Mouse (Mus musculus): Measurements from ENCODE around the gene Pus7. TPM values are rescaled to one million over a fixed set of nuclear protein-coding genes. Genes with fewer than 3 reads are reported as not detected.
A peak's percentile ranks its signal among the peaks of the same experiment; 100 is the strongest.

Pus7 gene
- polyA plus RNA-seq, 1 experiment from 2014 or later, result 34.7 TPM

DNA sequence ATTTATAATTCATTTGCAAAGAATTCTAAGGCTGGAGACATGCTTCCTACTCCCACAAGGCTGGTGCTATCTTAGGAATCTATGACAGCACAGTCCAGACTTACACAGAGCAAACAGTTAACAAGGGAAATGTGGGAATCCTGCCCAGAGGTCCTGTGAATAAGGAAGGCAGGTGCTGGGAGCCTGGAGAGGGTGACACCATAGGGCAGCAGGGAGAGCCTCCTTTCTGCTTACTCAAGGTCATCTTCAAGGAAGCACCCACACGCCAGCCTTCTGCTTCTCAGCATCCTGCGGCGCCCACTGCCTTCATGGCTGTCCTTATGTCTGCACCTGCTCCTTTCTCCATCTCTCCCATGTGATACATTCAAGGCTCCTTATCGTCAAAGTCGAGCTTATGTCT, 19.0 kb downstream of the Pus7 start:
- DNase-seq (ENCODE audit: low spot score) (peak; percentile 31), ATAC-seq (replicated peaks; ENCODE audit: low FRiP score) (no peak)
- Histone ChIP-seq H3K9me3 (ENCODE audit: control insufficient read depth, low read length) (no peaks in the 10 kb centered on the region), H3K4me2 (ENCODE audit: low read depth, low read length, severe bottlenecking) (no peak overlapping the region), H3K27ac (ENCODE audit: low read depth, low read length) (no peak overlapping the region), H3K4me1 (replicated peaks; ENCODE audit: control insufficient read depth, insufficient read depth, low read length) (no peaks in the 10 kb centered on the region), H3K4me3 (ENCODE audit: low read depth, low read length) (no peak overlapping the region), H3K9ac (ENCODE audit: low read length) (no peak overlapping the region), H3K36me3 (ENCODE audit: control insufficient read depth, insufficient read depth, low read length) (no peaks in the 10 kb centered on the region; the same call in 1 of the 2 replicates), H3K27me3 (ENCODE audit: control insufficient read depth, insufficient read depth, low read length) (no peaks in the 10 kb centered on the region)
- WGBS, result 92% methylated on average over 5 of the region's 5 CpGs

GRCm38 (mm10) chr5:23762531-23762930, 21.0 kb downstream of the Pus7 start:
- WGBS, result 94% methylated on average over 6 of the region's 6 CpGs
- ATAC-seq (replicated peaks; ENCODE audit: low FRiP score), result no peak
- no peaks in the 10 kb centered on the region for H3K4me1 ChIP-seq (replicated peaks; ENCODE audit: control insufficient read depth, insufficient read depth, low read length)
- no peak overlapping the region for H3K9ac ChIP-seq (ENCODE audit: low read length)
- no peak overlapping the region for H3K4me3 ChIP-seq (ENCODE audit: low read depth, low read length)
- no peaks in the 10 kb centered on the region for H3K9me3 ChIP-seq (ENCODE audit: control insufficient read depth, low read length)
- no peak overlapping the region for H3K27ac ChIP-seq (ENCODE audit: low read depth, low read length)
- H3K27me3 ChIP-seq (ENCODE audit: control insufficient read depth, insufficient read depth, low read length), result no peaks in the 10 kb centered on the region
- H3K4me2 ChIP-seq (ENCODE audit: low read depth, low read length, severe bottlenecking), result no peak overlapping the region
- no peaks in the 10 kb centered on the region; the same call in 1 of the 2 replicates for H3K36me3 ChIP-seq (ENCODE audit: control insufficient read depth, insufficient read depth, low read length)
- DNase-seq (ENCODE audit: low spot score), result no peak

- Histone ChIP-seq H3K9ac (ENCODE audit: low read length) (no peak overlapping the region), H3K9me3 (ENCODE audit: control insufficient read depth, low read length) (no peaks in the 10 kb centered on the region), H3K27ac (ENCODE audit: low read depth, low read length) (no peak overlapping the region), H3K4me3 (ENCODE audit: low read depth, low read length) (no peak overlapping the region), H3K4me1 (replicated peaks; ENCODE audit: control insufficient read depth, insufficient read depth, low read length) (no peaks in the 10 kb centered on the region), H3K36me3 (ENCODE audit: control insufficient read depth, insufficient read depth, low read length) (peaks cover 3% of the 10 kb centered on the region; the same call in 1 of the 2 replicates), H3K4me2 (ENCODE audit: low read depth, low read length, severe bottlenecking) (no peak overlapping the region), H3K27me3 (ENCODE audit: control insufficient read depth, insufficient read depth, low read length) (no peaks in the 10 kb centered on the region)
- 69% methylated on average over 2 of the region's 2 CpGs for WGBS
- DNase-seq (ENCODE audit: low spot score) (peak; percentile 72), ATAC-seq (replicated peaks; ENCODE audit: low FRiP score) (no peak; the same call in 1 of the 2 replicates)
These were observed 24.9 kb downstream of the Pus7 start for GRCm38 (mm10) chr5:23758633-23759032.

DNA sequence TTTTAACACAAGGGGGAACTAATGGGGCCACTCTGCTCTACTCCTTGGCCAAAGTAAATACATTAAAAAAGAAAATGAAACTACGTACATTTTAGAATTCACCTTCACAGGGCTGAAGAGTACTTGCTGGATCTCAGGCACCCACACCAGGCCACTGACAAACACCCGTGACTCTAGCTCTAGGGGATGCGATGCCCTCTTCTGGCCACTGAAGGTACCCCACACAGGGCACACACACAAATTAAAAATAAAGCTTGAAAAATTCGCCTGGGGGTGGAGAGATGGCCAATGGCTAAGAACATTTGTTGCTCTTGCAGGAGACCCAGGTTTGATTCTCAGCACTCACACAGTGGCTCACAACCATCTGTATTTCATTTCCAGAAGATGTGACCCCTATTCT, 27.1 kb downstream of the Pus7 start:
- WGBS, result 94% methylated on average over 4 of the region's 4 CpGs

DNA sequence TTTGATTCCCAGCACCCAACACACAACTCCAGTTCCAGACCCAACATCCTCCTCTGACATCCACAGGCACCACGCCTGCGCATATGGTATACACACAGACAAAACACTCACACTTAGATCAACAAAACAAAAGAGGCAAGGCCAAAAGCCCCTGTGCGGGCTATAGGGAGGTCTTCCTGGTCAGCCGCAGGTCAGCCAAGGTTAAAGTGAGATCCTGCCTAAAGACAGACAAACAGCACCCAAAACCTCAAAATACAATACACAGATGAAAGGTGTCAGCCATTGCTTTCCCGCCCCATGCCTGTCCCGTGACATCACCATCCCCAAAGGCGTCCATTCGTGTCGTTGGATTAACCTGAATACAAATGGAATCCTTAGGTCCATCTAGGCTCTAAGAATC, 27.9 kb downstream of the Pus7 start:
- Histone ChIP-seq H3K27ac (ENCODE audit: low read depth, low read length) (no peak overlapping the region), H3K9me3 (ENCODE audit: control insufficient read depth, low read length) (no peaks in the 10 kb centered on the region), H3K9ac (ENCODE audit: low read length) (no peak overlapping the region), H3K4me1 (replicated peaks; ENCODE audit: control insufficient read depth, insufficient read depth, low read length) (no peaks in the 10 kb centered on the region), H3K4me2 (ENCODE audit: low read depth, low read length, severe bottlenecking) (no peak overlapping the region), H3K27me3 (ENCODE audit: control insufficient read depth, insufficient read depth, low read length) (no peaks in the 10 kb centered on the region), H3K36me3 (ENCODE audit: control insufficient read depth, insufficient read depth, low read length) (peaks cover 3% of the 10 kb centered on the region; the same call in 1 of the 2 replicates), H3K4me3 (ENCODE audit: low read depth, low read length) (no peak overlapping the region)
- ATAC-seq (replicated peaks; ENCODE audit: low FRiP score) (no peak), DNase-seq (ENCODE audit: low spot score) (peak; percentile 39)
- WGBS, result 97% methylated on average over 9 of the region's 9 CpGs

More for the DNA sequence above, 27.1 kb downstream of the Pus7 start:
- Histone ChIP-seq H3K4me2 (ENCODE audit: low read depth, low read length, severe bottlenecking) (no peak overlapping the region), H3K27ac (ENCODE audit: low read depth, low read length) (no peak overlapping the region), H3K4me3 (ENCODE audit: low read depth, low read length) (no peak overlapping the region), H3K9me3 (ENCODE audit: control insufficient read depth, low read length) (no peaks in the 10 kb centered on the region), H3K36me3 (ENCODE audit: control insufficient read depth, insufficient read depth, low read length) (peaks cover 3% of the 10 kb centered on the region; the same call in 1 of the 2 replicates), H3K9ac (ENCODE audit: low read length) (no peak overlapping the region), H3K27me3 (ENCODE audit: control insufficient read depth, insufficient read depth, low read length) (no peaks in the 10 kb centered on the region), H3K4me1 (replicated peaks; ENCODE audit: control insufficient read depth, insufficient read depth, low read length) (no peaks in the 10 kb centered on the region)
- DNase-seq (ENCODE audit: low spot score) (peak; percentile 28), ATAC-seq (replicated peaks; ENCODE audit: low FRiP score) (no peak)

DNA sequence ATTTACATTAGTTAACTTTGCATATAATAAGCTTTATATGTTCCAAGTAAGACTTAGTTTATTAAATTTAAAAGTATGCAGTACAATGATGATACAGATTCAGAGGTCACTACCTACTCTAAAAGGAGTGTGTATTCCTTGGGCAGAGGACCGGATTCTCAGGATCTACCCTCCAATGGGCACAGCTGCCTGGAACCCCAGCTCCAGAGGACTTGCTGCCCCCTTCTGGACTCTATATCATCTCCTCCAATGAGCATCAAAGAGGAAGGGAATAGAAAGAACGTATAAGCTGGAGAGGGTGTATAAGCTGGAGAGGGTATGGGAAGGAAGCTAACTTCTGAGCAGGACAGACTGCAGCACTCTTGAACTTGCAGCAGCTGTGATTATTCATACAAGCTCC, 33.6 kb downstream of the Pus7 start:
- Histone ChIP-seq H3K27me3 (ENCODE audit: control insufficient read depth, insufficient read depth, low read length) (no peaks in the 10 kb centered on the region), H3K9ac (ENCODE audit: low read length) (no peak overlapping the region), H3K4me3 (ENCODE audit: low read depth, low read length) (no peak overlapping the region), H3K4me1 (replicated peaks; ENCODE audit: control insufficient read depth, insufficient read depth, low read length) (no peaks in the 10 kb centered on the region), H3K36me3 (ENCODE audit: control insufficient read depth, insufficient read depth, low read length) (peaks cover 2% of the 10 kb centered on the region; the same call in 1 of the 2 replicates), H3K27ac (ENCODE audit: low read depth, low read length) (no peak overlapping the region), H3K4me2 (ENCODE audit: low read depth, low read length, severe bottlenecking) (no peak overlapping the region), H3K9me3 (ENCODE audit: control insufficient read depth, low read length) (no peaks in the 10 kb centered on the region)
- WGBS, result 73% methylated on average over 2 of the region's 2 CpGs
- no peak for ATAC-seq (replicated peaks; ENCODE audit: low FRiP score)
- no peak for DNase-seq (ENCODE audit: low spot score)

- WGBS, result 96% methylated on average over 12 of the region's 12 CpGs
These were observed 40.2 kb downstream of the Pus7 start for GRCm38 (mm10) chr5:23743261-23743660.

GRCm38 (mm10) chr5:23737111-23737510, 46.4 kb downstream of the Pus7 start:
- no peak overlapping the region for H3K27ac ChIP-seq (ENCODE audit: low read depth, low read length)
- no peaks in the 10 kb centered on the region for H3K27me3 ChIP-seq (ENCODE audit: control insufficient read depth, insufficient read depth, low read length)
- H3K9ac ChIP-seq (ENCODE audit: low read length), result no peak overlapping the region
- ATAC-seq (replicated peaks; ENCODE audit: low FRiP score) (no peak), DNase-seq (ENCODE audit: low spot score) (no peak)
- no peak overlapping the region for H3K4me3 ChIP-seq (ENCODE audit: low read depth, low read length)
- H3K36me3 ChIP-seq (ENCODE audit: control insufficient read depth, insufficient read depth, low read length), result no peaks in the 10 kb centered on the region; the same call in 1 of the 2 replicates
- H3K9me3 ChIP-seq (ENCODE audit: control insufficient read depth, low read length), result no peaks in the 10 kb centered on the region
- WGBS, result 84% methylated on average over 4 of the region's 4 CpGs
- H3K4me1 ChIP-seq (replicated peaks; ENCODE audit: control insufficient read depth, insufficient read depth, low read length), result no peaks in the 10 kb centered on the region
- no peak overlapping the region for H3K4me2 ChIP-seq (ENCODE audit: low read depth, low read length, severe bottlenecking)

More at GRCm38 (mm10) chr5:23743261-23743660, 40.2 kb downstream of the Pus7 start:
- Histone ChIP-seq H3K27ac (ENCODE audit: low read depth, low read length) (no peak overlapping the region), H3K4me1 (replicated peaks; ENCODE audit: control insufficient read depth, insufficient read depth, low read length) (no peaks in the 10 kb centered on the region), H3K4me3 (ENCODE audit: low read depth, low read length) (no peak overlapping the region), H3K9me3 (ENCODE audit: control insufficient read depth, low read length) (no peaks in the 10 kb centered on the region), H3K4me2 (ENCODE audit: low read depth, low read length, severe bottlenecking) (no peak overlapping the region), H3K36me3 (ENCODE audit: control insufficient read depth, insufficient read depth, low read length) (peaks cover 2% of the 10 kb centered on the region; the same call in 1 of the 2 replicates), H3K9ac (ENCODE audit: low read length) (no peak overlapping the region), H3K27me3 (ENCODE audit: control insufficient read depth, insufficient read depth, low read length) (no peaks in the 10 kb centered on the region)
- DNase-seq (ENCODE audit: low spot score) (no peak), ATAC-seq (replicated peaks; ENCODE audit: low FRiP score) (no peak)

DNA sequence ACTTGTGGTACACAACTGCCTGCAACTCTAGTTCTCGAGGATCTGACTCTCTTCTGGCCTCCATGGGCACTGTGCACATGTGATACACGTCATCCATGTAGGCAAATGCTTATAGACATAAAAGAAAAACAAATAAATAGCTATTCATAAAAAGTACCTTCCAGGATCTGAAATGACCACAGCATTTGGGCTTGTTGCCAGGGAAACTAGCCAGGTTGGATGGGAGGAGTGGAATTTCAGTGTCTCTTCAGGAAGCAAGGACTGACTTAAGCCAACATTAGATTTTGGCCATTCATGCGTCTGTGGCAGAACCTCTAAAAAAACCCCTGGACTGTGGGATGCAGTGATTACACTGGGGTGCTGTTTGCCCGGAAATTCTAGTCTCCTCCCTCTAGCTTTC, 47.1 kb downstream of the Pus7 start:
- Histone ChIP-seq H3K9me3 (ENCODE audit: control insufficient read depth, low read length) (no peaks in the 10 kb centered on the region), H3K27me3 (ENCODE audit: control insufficient read depth, insufficient read depth, low read length) (no peaks in the 10 kb centered on the region), H3K9ac (ENCODE audit: low read length) (no peak overlapping the region), H3K4me3 (ENCODE audit: low read depth, low read length) (no peak overlapping the region), H3K4me2 (ENCODE audit: low read depth, low read length, severe bottlenecking) (no peak overlapping the region), H3K27ac (ENCODE audit: low read depth, low read length) (no peak overlapping the region), H3K36me3 (ENCODE audit: control insufficient read depth, insufficient read depth, low read length) (no peaks in the 10 kb centered on the region), H3K4me1 (replicated peaks; ENCODE audit: control insufficient read depth, insufficient read depth, low read length) (no peaks in the 10 kb centered on the region)
- 85% methylated on average over 4 of the region's 4 CpGs for WGBS
- DNase-seq (ENCODE audit: low spot score), result no peak
- no peak for ATAC-seq (replicated peaks; ENCODE audit: low FRiP score)
